Mouse (Mus musculus) liver, postnatal 0 days (tissue): ENCODE measurements around the gene Tab1.

ENCODE experiments used
- CTCF ChIP-seq: sonication (generic); IDR thresholded peaks from 2 replicates; pipeline ENCODE4 v1.5.1; 2016; ENCODE audit warnings: antibody characterized with exemption, low read depth
- EP300 ChIP-seq: IDR thresholded peaks from 2 replicates; pipeline ENCODE4 v1.6.1; 2016; ENCODE audit warnings: antibody characterized with exemption, low read depth, mild to moderate bottlenecking

- TF ChIP-seq EP300, result no peak
- no peak for TF ChIP-seq CTCF
Measured at GRCm38 (mm10) chr15:80124651-80125050, 8.3 kb upstream of the Tab1 start.
